Mouse (Mus musculus): ENCODE results near the gene Pkp1.

GRCm38 (mm10) chr1:135925848-135926247, 6.8 kb upstream of the Pkp1 start:
- TF ChIP-seq POLR2A (IDR thresholded peaks at IDR 0.05; ENCODE audit: low read depth, low read length) (no peak), CTCF (IDR thresholded peaks at IDR 0.05; ENCODE audit: extremely low read depth, insufficient read depth, insufficient read length, insufficient replicate concordance) (no peak)

Data from spleen, adult 2 months (tissue).